Mouse (Mus musculus): ENCODE results near the gene Nfasc.

The Nfasc gene

DNA sequence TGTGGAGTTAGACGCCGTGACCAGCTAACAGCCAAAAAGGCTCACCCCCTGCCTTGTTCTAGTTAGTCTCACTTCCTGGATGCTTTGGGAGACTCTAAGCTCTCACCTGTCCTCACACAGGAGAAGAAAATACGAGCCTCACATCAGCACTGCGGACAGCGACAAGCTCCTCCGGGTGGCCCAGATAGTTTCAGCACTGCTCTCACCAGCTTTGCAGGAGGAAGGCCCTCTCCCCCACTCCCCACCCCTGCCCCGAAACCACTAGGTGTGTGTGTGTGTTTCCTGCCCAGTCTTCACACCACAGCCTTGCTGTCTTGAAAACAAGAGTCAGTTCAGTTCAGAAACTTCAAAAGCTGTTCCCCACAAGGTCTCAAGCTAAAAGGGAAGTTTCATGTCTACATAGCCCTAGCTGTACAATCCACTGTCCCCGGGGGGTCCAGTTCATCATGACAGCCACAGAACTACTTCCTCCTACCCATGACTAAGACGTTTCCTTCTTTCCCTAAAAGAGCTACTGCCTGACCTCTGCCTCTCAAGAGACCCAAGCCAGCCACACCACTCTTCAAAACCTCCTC lies 7.6 kb downstream of the Nfasc start:
- in situ Hi-C loops (cut with MboI, MseI), result no loop called here

DNA sequence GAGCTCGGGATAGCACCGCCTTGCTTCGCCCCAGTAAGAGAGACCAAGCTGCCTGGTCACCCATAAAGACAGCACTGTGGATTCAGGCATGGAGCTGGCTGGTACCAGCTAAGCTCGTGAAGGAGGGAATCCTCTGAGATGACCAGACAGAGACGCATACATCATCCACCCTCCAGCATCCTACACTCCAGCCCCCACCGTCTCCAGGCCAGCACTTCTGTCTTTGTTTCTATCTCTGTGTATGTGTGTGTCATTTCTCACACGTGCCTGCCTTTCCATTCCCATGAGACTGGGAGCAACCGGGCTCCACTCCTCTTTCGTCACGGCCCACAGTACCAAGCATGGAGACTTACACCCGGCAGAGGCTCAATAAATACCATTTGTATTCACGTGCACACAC lies 9.3 kb downstream of the Nfasc start:
- in situ Hi-C loops (cut with MboI, MseI), result no loop called here

DNA sequence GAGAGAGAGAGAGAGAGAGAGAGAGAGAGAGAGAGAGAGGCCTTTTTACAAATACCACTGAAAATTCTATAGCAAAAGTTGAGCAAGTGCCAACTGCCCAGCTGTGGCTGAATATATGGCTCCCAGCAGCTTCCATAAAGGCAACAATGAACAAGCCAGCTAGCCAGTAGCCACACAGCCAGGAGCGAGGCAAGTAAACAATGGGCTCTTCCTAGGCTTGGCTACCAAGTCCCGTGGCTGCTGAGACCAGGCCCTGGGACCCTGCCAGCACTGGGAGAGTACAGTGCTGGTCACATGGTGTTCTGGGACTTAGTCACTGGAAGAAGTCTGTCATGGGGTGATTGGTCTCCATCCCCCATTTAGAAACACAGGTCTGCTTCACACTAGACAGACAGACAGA lies 14.0 kb downstream of the Nfasc start:
- in situ Hi-C loops (cut with MboI, MseI), result no loop called here

DNA sequence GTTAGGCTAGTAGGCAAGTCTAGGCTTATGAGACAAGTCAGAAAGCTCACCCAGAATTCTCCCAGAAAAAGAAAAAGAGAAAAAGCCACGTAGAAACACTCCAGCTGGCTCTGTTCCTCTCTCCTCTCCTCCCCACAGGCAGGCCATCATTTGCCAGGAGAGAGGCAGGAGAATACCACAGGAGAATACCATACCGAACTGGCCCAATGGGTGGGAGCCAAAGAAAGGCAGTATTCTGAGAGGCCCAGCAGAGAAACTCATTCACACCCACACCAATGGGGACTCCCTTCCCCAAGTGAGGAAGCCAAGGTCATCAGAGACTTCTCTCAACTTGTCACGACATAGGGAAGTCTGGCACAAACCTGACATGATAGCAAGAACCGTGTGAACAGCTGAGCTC lies 19.2 kb downstream of the Nfasc start:
- in situ Hi-C loops (cut with MboI, MseI), result no loop called here

DNA sequence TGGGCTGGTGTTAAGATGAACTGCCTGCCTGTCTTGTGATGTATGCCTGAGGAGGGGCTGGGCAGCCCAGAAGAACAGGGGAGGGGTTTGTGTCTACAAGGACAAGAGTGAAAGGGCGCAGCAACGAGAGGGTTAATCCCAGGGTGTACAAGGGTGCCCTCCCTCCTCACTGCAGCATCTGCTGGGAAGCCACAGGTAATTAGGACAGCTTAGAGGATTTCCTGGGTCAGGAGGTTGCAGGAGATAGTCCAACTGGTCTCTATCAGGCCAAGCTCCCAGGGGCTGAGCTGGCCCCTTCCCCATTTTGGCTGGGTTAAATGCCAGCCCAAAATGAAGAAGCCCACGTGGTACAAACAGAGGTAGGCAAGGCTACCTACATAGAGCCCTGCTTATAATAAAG lies 20.3 kb downstream of the Nfasc start:
- in situ Hi-C loops (cut with MboI, MseI), result no loop called here

DNA sequence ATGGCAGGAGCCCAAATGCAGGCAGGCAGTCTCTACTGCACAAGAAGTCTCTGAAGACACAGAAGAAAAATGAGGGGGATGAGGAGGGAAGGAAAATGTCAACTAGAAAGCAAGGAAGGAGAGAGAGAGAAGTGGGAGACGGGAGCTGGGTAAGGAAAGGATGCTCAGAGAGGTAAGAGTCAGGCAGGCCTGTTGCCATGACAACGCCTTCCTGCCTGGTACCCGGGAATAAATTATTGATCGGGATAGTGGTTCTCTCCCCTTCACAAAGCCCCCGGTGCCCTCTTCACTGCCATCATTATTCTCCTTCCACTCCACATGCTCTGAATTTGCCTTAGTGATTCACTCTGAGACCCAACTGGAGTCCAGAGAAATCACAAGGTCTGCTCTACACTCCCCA lies 23.4 kb downstream of the Nfasc start:
- in situ Hi-C loops (cut with MboI, MseI), result no loop called here

DNA sequence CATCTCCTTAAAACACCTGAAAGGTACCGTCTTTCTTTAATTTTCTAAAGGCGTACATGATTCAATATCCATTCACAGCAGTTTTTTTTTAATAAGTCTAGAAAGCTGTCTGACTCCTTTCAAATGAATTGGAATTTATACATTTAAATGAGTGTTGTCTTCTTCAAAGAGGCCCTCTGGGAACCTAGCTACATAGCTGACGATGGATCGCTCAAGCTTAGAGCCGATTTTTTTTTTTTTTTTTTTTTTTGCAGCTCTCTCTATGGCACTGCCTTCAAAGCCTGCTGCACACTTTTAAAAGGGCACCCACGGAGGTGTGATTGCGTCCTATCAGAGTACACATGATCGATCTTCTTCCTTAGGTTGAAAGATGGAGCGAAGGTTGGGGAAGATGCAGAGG lies 26.6 kb downstream of the Nfasc start:
- in situ Hi-C loops (cut with MboI, MseI), result no loop called here

DNA sequence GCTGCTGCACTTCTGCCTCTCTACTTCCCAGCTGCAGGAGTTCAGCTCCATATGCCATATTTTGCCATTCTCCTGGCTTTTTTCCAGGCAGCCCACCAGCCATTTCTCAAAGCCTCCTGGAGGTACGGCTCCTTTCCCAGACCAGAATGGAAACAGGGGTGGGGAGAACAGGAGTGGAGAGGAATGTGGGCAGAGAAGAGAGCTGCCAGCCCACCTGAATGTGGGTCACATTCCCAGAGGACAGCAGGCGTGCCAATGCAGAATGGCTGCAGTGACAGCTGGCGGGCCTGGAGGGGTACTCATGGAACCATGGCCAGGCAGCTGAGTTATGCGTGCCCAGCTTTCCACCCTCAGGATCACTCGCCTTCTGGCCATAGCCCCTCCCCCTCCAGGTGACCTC lies 32.2 kb downstream of the Nfasc start:
- in situ Hi-C loops (cut with MboI, MseI), result no loop called here

DNA sequence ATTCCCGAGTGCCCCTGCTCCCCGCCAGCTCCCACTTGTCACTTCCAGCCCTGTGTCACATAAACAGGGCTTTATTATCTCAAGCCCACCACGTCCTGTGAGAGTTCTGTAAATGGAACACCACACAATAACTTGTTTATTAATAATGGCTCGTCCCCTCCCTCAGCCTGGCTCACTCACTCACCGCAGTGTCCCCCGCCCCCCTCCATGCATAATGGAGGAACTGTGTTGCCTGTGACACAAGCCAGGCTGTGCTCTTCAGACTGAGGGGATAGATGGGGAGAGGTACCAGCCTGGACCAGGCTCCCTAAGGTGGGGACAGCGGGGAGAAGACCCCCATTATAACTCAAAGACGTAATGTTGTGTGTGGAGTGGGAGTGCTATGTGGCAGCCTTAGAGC lies 34.3 kb downstream of the Nfasc start:
- in situ Hi-C loops (cut with MboI, MseI), result no loop called here

DNA sequence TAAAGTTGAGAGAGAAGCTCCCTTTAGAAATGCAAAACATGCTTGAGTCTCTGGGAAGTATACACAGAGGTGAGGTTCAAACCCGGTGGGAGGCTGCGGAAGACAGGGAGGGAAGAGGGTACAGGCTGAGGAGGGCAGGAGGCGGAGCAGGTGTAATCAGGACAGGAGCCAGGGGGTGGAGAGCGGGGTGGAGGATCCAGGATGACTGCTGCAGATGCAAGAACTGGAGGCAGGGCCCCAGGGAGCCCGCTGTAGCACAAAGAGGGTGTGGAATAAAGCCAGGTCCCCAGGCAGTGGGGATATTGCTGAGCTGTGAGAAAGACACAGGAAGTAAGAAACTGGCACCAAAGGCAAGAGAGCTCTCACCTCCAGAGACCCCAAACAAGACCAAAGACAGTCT lies 38.1 kb downstream of the Nfasc start:
- in situ Hi-C loops (cut with MboI, MseI), result no loop called here

DNA sequence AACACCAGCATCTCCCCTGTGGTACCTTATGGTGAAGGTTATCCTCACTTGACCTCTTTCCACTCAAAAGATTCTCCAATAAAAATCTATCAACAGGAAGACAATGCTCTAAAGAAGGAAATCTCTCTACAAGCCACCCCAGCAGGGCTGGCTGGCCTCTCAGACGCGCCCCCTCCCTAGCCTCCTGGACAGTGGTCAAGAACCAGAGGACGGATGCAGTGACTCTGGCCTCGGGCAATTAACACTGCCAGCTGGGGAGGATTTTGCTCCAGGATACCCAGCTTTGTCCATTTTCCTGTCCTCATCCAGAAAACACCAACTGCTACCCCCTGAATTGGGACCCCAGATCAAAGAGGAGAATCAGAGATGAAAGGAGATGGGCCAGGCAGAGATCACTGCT lies 44.7 kb downstream of the Nfasc start:
- in situ Hi-C loops (cut with MboI, MseI), result no loop called here

DNA sequence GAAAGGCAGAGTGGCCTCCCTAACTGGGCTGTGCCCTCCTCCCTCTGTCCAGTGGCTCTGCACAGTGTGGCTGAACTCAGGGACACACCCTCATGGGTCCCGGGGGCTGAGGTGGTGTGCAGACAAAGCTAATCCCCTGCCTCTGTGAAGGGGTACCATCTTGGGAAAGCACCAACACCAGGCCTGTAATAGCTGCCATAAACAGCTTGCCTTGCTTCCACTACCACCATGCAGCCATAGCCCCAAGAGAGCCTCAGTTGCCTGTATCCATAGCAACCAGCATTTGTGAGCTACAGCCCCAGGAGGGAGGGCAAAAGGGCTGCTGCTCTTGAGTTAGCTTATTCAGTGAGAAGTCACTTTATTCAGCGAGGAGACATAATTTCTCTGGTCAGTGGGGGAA lies 45.4 kb downstream of the Nfasc start:
- in situ Hi-C loops (cut with MboI, MseI), result no loop called here

DNA sequence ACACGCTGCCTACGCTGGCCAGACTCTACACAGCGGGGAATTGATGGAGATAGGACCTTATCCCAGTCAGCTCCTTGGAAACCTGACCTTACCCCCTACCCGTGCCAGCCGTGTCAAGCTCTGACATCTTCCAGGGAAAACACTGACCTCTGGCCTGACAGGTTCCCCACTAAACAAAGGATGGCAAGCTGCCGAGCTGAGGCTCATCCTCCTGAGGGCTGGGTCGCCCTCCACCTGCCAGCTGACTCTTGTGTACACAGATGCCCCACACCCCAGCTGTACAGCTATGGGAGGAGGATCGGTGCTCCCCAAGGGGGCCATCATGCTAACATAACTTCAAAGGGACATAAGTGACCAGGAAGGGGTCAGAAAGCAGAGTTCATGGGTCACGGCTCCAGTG lies 47.6 kb downstream of the Nfasc start:
- in situ Hi-C loops (cut with MboI, MseI), result no loop called here

DNA sequence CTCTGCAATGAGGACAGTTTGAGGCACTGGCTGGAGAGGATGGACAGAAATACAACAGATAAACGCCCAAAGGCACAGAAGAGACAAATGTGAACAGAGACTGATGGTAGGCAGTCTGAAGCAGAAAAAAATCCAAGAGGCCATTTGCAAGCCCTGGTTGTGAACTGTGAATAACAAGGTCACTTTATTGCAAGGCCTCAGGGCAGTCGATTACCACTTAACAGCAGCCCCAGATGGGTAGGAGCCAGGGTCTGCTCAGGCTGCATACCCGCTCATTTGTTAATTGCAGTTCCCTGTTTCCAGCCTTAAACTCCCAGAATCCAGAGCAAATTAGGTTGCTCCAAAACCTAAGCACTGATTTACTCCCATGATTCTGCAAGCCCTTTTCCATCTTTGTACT lies 52.4 kb downstream of the Nfasc start:
- in situ Hi-C loops (cut with MboI, MseI), result no loop called here

DNA sequence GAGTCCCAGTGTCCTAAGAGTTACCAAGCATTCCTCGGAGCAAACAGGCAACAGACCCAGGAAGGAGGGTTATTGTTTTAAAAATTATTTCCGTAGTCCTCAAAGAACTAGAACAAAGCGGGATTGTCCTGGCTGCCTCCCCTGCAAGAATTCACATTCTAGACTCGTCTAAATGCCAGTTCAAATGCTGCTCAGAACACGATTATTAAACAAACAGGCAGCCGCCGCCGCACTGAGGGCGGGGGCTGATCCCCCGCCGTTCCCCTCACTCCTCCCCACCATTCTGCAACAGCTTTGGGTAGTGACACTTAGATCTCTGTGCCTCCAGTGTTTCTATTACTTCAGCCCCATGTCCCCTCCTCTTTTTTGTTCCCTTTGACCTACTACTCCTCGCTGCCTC lies 62.7 kb downstream of the Nfasc start:
- in situ Hi-C loops (cut with MboI, MseI), result no loop called here

DNA sequence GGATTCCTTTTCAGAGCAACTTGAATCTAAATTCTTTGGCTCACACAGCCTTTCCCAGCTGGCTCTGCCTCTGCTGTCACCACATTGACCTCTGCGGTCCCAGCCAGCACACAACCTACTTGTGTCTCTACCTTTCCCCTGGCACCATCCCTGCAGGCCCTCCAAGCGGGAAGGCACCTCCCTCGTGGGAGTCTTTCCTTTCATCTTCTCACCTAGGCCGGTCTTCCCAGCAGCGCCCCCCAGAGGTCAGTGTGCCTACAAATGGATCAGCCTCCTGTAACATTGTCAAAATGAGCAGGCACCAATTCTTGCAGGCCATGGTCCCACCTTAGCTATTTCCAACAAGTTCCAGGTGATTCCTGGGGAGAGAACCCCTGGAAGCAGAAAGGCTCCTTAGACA lies 63.5 kb downstream of the Nfasc start:
- in situ Hi-C loops (cut with MboI, MseI), result no loop called here

DNA sequence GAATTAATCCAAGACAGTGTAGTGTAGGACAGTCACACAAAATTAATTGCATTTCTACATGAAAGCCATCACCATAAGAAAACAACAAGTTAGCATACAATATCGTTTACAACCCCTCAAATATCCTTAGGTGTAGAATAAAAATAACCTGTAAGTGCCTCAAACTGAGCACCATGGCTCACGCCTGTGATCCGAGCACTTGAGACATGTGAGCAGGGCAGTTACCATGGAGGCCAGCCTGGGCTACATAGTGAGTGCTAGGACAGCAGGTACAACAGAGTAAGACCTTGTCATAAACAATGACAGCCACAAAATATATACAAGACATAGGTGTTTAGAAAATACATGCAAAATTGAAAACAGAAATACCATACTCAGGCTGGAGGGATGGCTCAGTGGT lies 68.9 kb downstream of the Nfasc start:
- in situ Hi-C loops (cut with MboI, MseI), result no loop called here

DNA sequence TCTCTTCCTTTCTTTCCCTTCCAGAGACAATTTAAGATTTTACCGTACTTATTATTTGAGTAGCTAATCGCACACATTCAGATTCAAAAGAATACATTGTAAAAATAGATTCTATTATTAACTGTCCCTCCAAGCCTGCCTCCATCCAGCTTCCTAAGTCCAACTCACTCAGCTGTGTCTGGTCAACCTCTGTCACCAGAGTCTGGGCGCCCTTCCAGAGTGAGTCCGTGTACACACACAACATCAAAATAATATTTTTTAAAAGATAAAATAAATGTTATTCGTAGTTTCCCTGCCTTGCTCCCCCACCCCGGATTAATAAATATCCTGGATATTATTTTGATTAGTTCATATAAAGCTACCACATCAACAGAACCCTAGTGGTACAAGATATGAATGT lies 72.4 kb downstream of the Nfasc start:
- in situ Hi-C loops (cut with MboI, MseI), result no loop called here

DNA sequence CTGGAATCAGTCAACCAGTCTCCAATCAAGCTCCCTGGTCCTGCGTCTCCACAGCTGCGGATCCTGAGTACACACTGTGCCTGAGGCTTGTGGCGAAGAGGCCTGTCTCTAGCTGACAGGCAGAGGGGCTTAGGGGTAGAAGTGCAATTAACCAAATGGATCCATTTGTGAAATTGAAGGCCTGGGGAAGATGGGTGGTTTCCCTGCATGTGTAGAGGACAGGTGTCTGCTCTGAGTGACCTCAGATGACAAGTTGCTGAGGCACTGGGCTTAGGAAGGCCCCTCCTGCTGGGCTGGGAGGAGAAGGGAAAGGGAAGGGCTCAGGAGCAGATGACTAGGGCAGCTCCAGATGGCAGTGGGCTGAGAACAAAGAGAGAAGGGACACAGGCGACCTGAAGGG lies 81.2 kb downstream of the Nfasc start:
- in situ Hi-C loops (cut with MboI, MseI), result no loop called here

DNA sequence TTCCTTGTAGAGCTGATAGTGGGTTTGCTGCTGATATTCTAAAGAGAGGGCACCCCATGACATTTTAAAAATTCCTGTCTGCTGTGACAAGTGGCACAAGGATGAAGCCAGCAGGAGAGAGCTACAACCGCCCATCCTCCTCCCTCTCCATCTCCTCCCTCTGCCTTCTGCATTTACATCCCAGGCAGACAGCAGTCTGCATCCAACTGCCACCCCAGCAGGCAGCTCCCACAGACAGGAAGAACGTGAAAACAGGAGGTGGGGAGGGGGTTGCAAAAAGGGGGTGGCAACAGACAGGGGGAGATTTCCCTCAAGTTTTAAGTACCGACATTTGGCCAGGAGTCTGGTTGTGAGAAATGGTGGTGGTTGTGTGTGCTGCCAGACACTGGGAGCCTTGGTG lies 82.0 kb downstream of the Nfasc start:
- in situ Hi-C loops (cut with MboI, MseI), result no loop called here

DNA sequence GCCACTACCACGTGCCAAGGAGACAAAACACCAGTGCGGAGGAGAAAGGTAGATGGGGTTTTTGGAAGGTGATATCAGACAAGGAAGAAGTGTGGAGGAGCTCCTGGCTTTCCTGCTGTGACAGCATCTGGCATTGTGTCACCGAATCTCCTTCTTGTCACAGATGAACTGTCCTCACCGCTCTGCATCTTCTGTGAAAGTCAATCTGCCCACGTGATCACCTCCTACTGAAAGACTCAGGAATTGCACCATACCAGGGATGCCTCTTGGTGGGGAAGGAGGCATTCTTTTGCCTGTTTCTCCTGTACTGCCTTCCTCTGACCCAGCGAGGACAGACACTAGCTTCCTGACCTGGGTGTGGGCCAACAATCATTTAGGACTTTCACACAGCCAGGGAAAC lies 86.0 kb downstream of the Nfasc start:
- in situ Hi-C loops (cut with MboI, MseI), result no loop called here

DNA sequence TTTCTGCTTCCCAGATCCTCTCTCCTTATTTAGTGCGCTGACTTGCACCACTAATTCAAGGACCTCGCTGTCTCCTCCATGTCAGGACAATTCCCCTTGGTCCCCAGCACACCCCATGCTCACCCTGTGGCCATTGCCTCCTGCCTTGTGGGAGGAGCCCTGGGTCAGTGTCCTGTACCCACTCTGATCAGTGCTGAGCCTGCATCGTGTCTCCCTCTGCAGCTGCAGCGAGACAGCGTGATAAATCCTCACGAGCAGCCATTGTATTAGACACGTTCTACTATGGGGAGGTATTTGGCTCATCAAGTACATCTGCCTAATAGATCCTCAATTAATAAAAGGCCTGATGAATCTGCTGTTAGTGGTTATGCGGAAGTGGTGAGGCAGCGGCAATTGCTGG lies 86.8 kb downstream of the Nfasc start:
- in situ Hi-C loops (cut with MboI, MseI), result no loop called here

DNA sequence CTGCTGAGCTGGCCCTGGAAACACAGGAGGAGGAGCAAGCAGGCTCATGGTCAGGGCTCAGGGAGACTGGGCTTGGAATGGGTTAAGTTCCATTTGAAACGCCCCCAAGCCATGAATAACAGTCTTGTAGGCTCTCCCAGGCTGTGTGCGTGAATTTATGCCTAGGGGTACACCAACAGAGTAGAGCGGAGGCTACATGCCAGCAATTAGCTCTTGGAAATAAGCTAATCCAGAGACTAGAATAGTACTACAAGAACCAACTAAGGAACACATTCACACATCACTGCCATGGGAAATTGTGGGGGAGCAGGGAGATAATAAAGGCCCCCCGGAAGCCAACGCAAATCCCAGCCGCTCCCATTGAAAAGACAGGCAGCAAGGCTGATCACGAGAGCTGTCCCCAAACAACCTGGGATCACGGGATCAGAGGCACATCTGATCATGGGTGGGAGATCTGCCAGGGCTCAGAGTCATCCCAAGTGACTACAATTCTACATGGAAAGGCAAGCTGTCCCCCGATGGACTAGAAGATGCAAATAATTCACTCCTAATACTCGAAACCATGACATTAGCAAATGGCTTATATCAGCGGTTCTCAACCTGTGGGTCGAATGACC lies 87.6 kb downstream of the Nfasc start:
- in situ Hi-C loops (cut with MboI, MseI), result no loop called here

DNA sequence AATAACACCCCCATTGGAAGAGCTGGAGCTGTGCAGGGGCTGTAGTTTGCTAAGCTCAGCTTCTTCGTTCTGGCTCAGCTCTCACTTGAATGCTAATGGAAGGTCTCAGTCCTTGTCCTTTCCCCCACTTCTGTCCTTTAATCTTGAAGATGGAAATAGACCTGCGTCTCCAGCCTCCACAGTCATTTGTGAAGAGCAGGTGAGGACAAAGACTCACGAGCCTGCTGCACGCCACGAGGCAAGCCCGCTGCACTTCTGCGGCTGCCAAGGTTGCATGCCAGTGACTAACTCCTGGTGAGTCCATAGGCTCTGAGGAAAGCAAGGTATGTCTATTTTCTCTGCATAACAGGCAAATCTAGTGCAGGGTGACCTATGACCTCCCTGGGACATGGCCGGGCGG lies 88.4 kb downstream of the Nfasc start:
- in situ Hi-C loops (cut with MboI, MseI), result no loop called here
